Comparison of ENCODE assay signal across 17 mouse cellular contexts in the genomic region with DNA sequence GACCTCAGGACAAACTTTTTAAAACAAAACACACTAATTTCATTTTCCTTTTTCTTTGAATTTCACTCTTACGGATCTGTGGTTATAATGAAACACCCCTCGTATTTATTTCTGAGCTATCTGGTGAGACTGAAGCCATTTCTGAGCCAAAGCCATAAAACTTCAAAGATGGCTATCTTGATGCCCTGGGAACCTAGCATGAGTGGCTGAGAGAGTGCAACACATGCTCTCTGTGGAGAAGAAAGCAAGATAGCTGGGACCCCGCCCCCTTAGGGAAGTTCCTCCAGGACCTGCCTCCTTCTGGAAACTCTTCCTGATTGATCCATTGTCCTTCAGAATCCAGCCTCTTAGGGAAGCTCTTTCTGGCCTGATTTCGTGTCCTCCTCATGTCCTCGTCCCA.
"Had no signal": no experiment of that assay in that cellular context is flagged by ENCODE, and none has a peak within 500 bp of the region (broad histone marks: within the 10 kb centered on the region; RNA-seq: fewer than 3 reads in every experiment).

No protein-coding gene starts in this region.

- H3K27me3 ChIP-seq: liver, embryonic 12.5 days; midbrain, embryonic 12.5 days; neural tube, embryonic 13.5 days; neural tube, embryonic 15.5 days had no signal

- H3K9me3 ChIP-seq: liver, embryonic 12.5 days; midbrain, embryonic 10.5 days; midbrain, embryonic 12.5 days; neural tube, embryonic 13.5 days; neural tube, embryonic 15.5 days had no signal

- H3K27ac ChIP-seq: liver, embryonic 14.5 days; midbrain, embryonic 10.5 days; midbrain, embryonic 12.5 days; neural tube, embryonic 13.5 days; neural tube, embryonic 15.5 days had no signal

- H3K4me3 ChIP-seq: liver, embryonic 12.5 days; midbrain, embryonic 10.5 days; midbrain, embryonic 12.5 days; neural tube, embryonic 13.5 days; neural tube, embryonic 15.5 days had no signal

- H3K36me3 ChIP-seq: liver, embryonic 12.5 days; midbrain, embryonic 10.5 days; midbrain, embryonic 12.5 days; neural tube, embryonic 13.5 days; neural tube, embryonic 15.5 days had no signal

- H3K4me1 ChIP-seq: midbrain, embryonic 10.5 days; midbrain, embryonic 12.5 days; neural tube, embryonic 13.5 days; neural tube, embryonic 15.5 days had no signal

- DNase-seq: lung, adult 18-20 months; lung, embryonic 14.5 days; lung, postnatal 10 days; lung, postnatal 4 days; midbrain, embryonic 14.5 days; retina, postnatal 1 day; right cerebral cortex, adult 18-20 months; right cerebral cortex, postnatal 25 days; right cerebral cortex, postnatal 4 days; spleen, adult 18-20 months; thymus, postnatal 4 days had no signal

- H3K9ac ChIP-seq: liver, embryonic 12.5 days; liver, embryonic 14.5 days; lung, embryonic 14.5 days; midbrain, embryonic 12.5 days; neural tube, embryonic 13.5 days; neural tube, embryonic 15.5 days had no signal
